Mouse (Mus musculus) layer of hippocampus, postnatal 14 days (tissue): Measurements from ENCODE around the gene Wwc2. TPM values are rescaled to one million over a fixed set of nuclear protein-coding genes. Genes with fewer than 3 reads are reported as not detected.

Source experiments
- DNase-seq, 2 experiments: peaks; one replicate each; pipeline ENCODE4 v3.0.0; 2021 to 2022; ENCODE audit warnings: low spot score in 2 of 2, mixed read lengths in 1 of 2
- total RNA-seq, 2 experiments: library from RNA; stranded (reverse); gene quantifications; 2 replicates each; pipeline ENCODE4 v1.2.3; 2021

Wwc2 gene
- total RNA-seq, 2 experiments from 2014 or later: 28.0 to 29.4 TPM

- no peak for DNase-seq
These were observed 84.6 kb downstream of the Wwc2 start for GRCm38 (mm10) chr8:47906142-47906541.

GRCm38 (mm10) chr8:47905256-47905655 is 85.5 kb downstream of the Wwc2 start:
- no peak for DNase-seq

GRCm38 (mm10) chr8:47904004-47904403 is 86.7 kb downstream of the Wwc2 start:
- DNase-seq: no peak

GRCm38 (mm10) chr8:47902704-47903103 is 88.0 kb downstream of the Wwc2 start:
- no peak for DNase-seq

- DNase-seq: no peak
These were observed 90.4 kb downstream of the Wwc2 start for GRCm38 (mm10) chr8:47900361-47900760.

GRCm38 (mm10) chr8:47899891-47900290 is 90.8 kb downstream of the Wwc2 start:
- no peak for DNase-seq

GRCm38 (mm10) chr8:47892419-47892818 is 98.3 kb downstream of the Wwc2 start:
- DNase-seq: no peak

- DNase-seq: no peak
These were observed 99.1 kb downstream of the Wwc2 start for GRCm38 (mm10) chr8:47891641-47892040.

GRCm38 (mm10) chr8:47890814-47891210 is 99.9 kb downstream of the Wwc2 start:
- DNase-seq: no peak

GRCm38 (mm10) chr8:47889936-47890813 is 100.5 kb downstream of the Wwc2 start:
- no peak for DNase-seq

GRCm38 (mm10) chr8:47888841-47889570 is 101.7 kb downstream of the Wwc2 start:
- no peak for DNase-seq

GRCm38 (mm10) chr8:47884306-47884705 is 106.4 kb downstream of the Wwc2 start:
- no peak for DNase-seq

- DNase-seq: no peak
These were observed 107.0 kb downstream of the Wwc2 start for GRCm38 (mm10) chr8:47883739-47884138.

GRCm38 (mm10) chr8:47878516-47878915 is 112.2 kb downstream of the Wwc2 start:
- no peak for DNase-seq

GRCm38 (mm10) chr8:47875865-47876264 is 114.9 kb downstream of the Wwc2 start:
- DNase-seq: no peak

GRCm38 (mm10) chr8:47874497-47875178 is 116.1 kb downstream of the Wwc2 start:
- no peak for DNase-seq

GRCm38 (mm10) chr8:47872361-47873107 is 118.2 kb downstream of the Wwc2 start:
- DNase-seq: peak; percentile 36 to 53

- peak; percentile 82 to 85 for DNase-seq
These were observed 123.7 kb downstream of the Wwc2 start for GRCm38 (mm10) chr8:47867067-47867466.

- no peak for DNase-seq
These were observed 124.2 kb downstream of the Wwc2 start for GRCm38 (mm10) chr8:47866568-47866967.

GRCm38 (mm10) chr8:47859259-47859658 is 131.5 kb downstream of the Wwc2 start:
- peak in 1 of 2 experiments; percentile 34 for DNase-seq

- no peak for DNase-seq
These were observed 137.4 kb downstream of the Wwc2 start for GRCm38 (mm10) chr8:47853356-47853755.
